Mouse (Mus musculus): Measurements from ENCODE around the gene Crybb3.

- TF ChIP-seq POLR2A (IDR thresholded peaks at IDR 0.05; ENCODE audit: control insufficient read depth, low read depth, low read length) (no peak), CTCF (IDR thresholded peaks at IDR 0.05; ENCODE audit: control insufficient read depth, insufficient read depth, insufficient replicate concordance, low read depth, low read length) (no peak)
These were observed 47.0 kb upstream of the Crybb3 start for GRCm38 (mm10) chr5:113128426-113128825.
